Mouse (Mus musculus) cerebellum, adult 18-20 months (tissue): ENCODE data around the gene Ubb.

Experiments used
- DNase-seq, 2 experiments: peaks; one replicate each; pipeline ENCODE4 v3.0.0; 2021

Gene Ubb

GRCm38 (mm10) chr11:62591026-62591425 lies 40.1 kb downstream of the Ubb start:
- DNase-seq, result peak; percentile 55 to 63

DNA sequence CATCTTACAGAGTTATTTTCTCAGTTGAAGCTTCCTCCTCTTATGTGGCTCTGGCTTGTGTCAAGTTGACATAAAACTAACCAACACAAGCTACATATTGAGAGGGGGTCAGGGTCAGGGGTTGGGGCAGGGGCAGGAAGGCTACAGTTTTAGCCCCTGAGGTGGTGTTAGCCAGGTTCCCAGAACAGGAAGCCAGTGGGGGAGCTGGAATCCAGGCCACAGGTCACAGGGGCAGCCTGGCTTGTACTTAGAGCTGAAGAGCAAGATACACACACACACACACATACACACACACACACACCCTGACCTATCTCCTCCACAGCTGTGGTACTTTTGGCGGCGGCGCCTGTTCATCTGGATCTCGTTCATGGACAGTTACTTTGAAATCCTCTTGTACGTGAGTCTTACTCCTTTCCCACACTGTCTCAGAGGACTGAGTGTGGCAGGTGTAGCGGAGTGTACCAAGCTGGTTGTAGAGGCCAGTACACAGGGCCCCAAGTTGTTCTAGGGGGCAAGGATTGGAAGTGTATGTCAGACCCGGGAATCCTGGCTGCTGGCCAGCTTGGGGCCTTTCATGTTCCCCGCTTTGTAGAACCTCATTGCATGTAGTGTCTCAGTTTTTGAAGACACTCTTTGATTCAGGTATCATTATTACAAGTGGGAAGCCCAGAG lies 41.1 kb downstream of the Ubb start:
- DNase-seq, result no peak

- DNase-seq, result no peak
These were observed 47.6 kb downstream of the Ubb start for GRCm38 (mm10) chr11:62598571-62598970.

GRCm38 (mm10) chr11:62601732-62602618 lies 51.0 kb downstream of the Ubb start:
- no peak for DNase-seq
